Mouse (Mus musculus) ES-Bruce4 (cell line): ENCODE measurements at regions not wholly inside any gene's neighbourhood (a gene's known extent, or its start where the extent isn't known, plus 50 kb on each side); places are given as distances from the start of the nearest gene placed in this dataset.

ENCODE experiments used
- H3K27ac ChIP-seq: 2 replicates; pipeline ENCODE4 v1.5.1; 2012; ENCODE audit warnings: low read length, inconsistent platforms; ENCODE audit not compliant: insufficient read depth
- H3K27me3 ChIP-seq: 2 replicates; pipeline ENCODE4 v1.6.1; 2012; ENCODE audit warnings: mild to moderate bottlenecking, low read length, inconsistent platforms; ENCODE audit not compliant: control insufficient read depth, poor library complexity, insufficient read depth, severe bottlenecking
- H3K36me3 ChIP-seq: 2 replicates; pipeline ENCODE4 v1.6.1; 2012; ENCODE audit warnings: inconsistent platforms, mild to moderate bottlenecking, low read length, moderate library complexity; ENCODE audit not compliant: control insufficient read depth, poor library complexity, insufficient read depth, severe bottlenecking
- H3K4me1 ChIP-seq: one replicate; pipeline ENCODE4 v1.8.1; 2011; ENCODE audit warnings: low read length; ENCODE audit not compliant: control insufficient read depth, insufficient read depth
- H3K4me3 ChIP-seq: 2 replicates; pipeline ENCODE4 v1.5.1; 2011; ENCODE audit warnings: low read depth, mild to moderate bottlenecking, low read length
- H3K9ac ChIP-seq: 2 replicates; pipeline ENCODE4 v1.6.1; 2012; ENCODE audit warnings: low read depth, mild to moderate bottlenecking, inconsistent platforms; ENCODE audit not compliant: poor library complexity, severe bottlenecking
- H3K9me3 ChIP-seq: replicated peaks from 2 replicates; pipeline ENCODE4 v1.6.1; 2012; ENCODE audit warnings: mild to moderate bottlenecking, low read length, inconsistent platforms; ENCODE audit not compliant: control insufficient read depth, poor library complexity, insufficient read depth, severe bottlenecking
- CTCF ChIP-seq: IDR thresholded peaks from one replicate; pipeline ENCODE4 v1.8.1; 2011; ENCODE audit warnings: low read depth, low read length
- EP300 ChIP-seq: IDR thresholded peaks from 2 replicates; pipeline ENCODE4 v1.6.1; 2011; ENCODE audit warnings: low read depth, low read length; ENCODE audit not compliant: insufficient read depth
- POLR2A ChIP-seq: IDR thresholded peaks from one replicate; pipeline ENCODE4 v1.8.1; 2011; ENCODE audit warnings: low read length; ENCODE audit not compliant: insufficient read depth

- Histone ChIP-seq H3K27ac (no peak overlapping the region), H3K9ac (no peak overlapping the region), H3K4me1 (no peaks in the 10 kb centered on the region), H3K9me3 (no peaks in the 10 kb centered on the region), H3K36me3 (no peaks in the 10 kb centered on the region), H3K4me3 (no peak overlapping the region), H3K27me3 (no peaks in the 10 kb centered on the region)
- no peak for TF ChIP-seq EP300
- TF ChIP-seq CTCF: no peak
- no peak for TF ChIP-seq POLR2A
Measured at GRCm38 (mm10) chr13:60305028-60305810, 128.1 kb upstream of the Gas1 start.

- Histone ChIP-seq H3K27ac (no peak overlapping the region), H3K9ac (no peak overlapping the region), H3K36me3 (no peaks in the 10 kb centered on the region), H3K9me3 (no peaks in the 10 kb centered on the region), H3K27me3 (no peaks in the 10 kb centered on the region), H3K4me3 (no peak overlapping the region), H3K4me1 (no peaks in the 10 kb centered on the region)
- TF ChIP-seq CTCF (no peak), EP300 (no peak), POLR2A (no peak)
Measured at GRCm38 (mm10) chr13:60308062-60308801, 131.1 kb upstream of the Gas1 start.

GRCm38 (mm10) chr13:60309482-60309881, 132.3 kb upstream of the Gas1 start:
- no peak overlapping the region for H3K27ac ChIP-seq
- no peaks in the 10 kb centered on the region for H3K9me3 ChIP-seq
- no peaks in the 10 kb centered on the region for H3K36me3 ChIP-seq
- no peak overlapping the region for H3K9ac ChIP-seq
- TF ChIP-seq POLR2A: no peak
- TF ChIP-seq EP300: no peak
- no peak for TF ChIP-seq CTCF
- H3K27me3 ChIP-seq: no peaks in the 10 kb centered on the region
- H3K4me1 ChIP-seq: no peaks in the 10 kb centered on the region
- no peak overlapping the region for H3K4me3 ChIP-seq

GRCm38 (mm10) chr13:60309926-60310325, 132.8 kb upstream of the Gas1 start:
- Histone ChIP-seq H3K4me3 (no peak overlapping the region), H3K9me3 (no peaks in the 10 kb centered on the region), H3K27ac (no peak overlapping the region), H3K9ac (no peak overlapping the region), H3K4me1 (no peaks in the 10 kb centered on the region), H3K36me3 (no peaks in the 10 kb centered on the region), H3K27me3 (no peaks in the 10 kb centered on the region)
- TF ChIP-seq POLR2A (no peak), CTCF (no peak), EP300 (no peak)

- no peaks in the 10 kb centered on the region for H3K4me1 ChIP-seq
- H3K27me3 ChIP-seq: no peaks in the 10 kb centered on the region
- H3K36me3 ChIP-seq: no peaks in the 10 kb centered on the region
- no peak overlapping the region for H3K4me3 ChIP-seq
- no peak overlapping the region for H3K9ac ChIP-seq
- TF ChIP-seq POLR2A (no peak), CTCF (peak; percentile 35)
- H3K9me3 ChIP-seq: no peaks in the 10 kb centered on the region
- H3K27ac ChIP-seq: no peak overlapping the region
Measured at GRCm38 (mm10) chr13:60312397-60313085, 135.4 kb upstream of the Gas1 start.
